Mouse (Mus musculus) myocyte (in vitro differentiated cells): ENCODE data around the gene Rabl6. TPM values are rescaled to one million over a fixed set of nuclear protein-coding genes. Genes with fewer than 3 reads are reported as not detected.
A peak's percentile ranks its signal among the peaks of the same experiment; 100 is the strongest.

Experiments used
- H3K27me3 ChIP-seq: one replicate; pipeline ENCODE4 v1.6.1; 2011; ENCODE audit not compliant: control insufficient read depth, insufficient read depth, insufficient read length
- H3K36me3 ChIP-seq: one replicate; pipeline ENCODE4 v1.6.1; 2011; ENCODE audit not compliant: control insufficient read depth, insufficient read depth
- H3K4me2 ChIP-seq: one replicate; pipeline ENCODE4 v1.6.1; 2011; ENCODE audit warnings: low read depth, control low read depth
- H3K4me3 ChIP-seq: one replicate; pipeline ENCODE4 v1.5.1; 2011; ENCODE audit warnings: mild to moderate bottlenecking, control low read depth, moderate library complexity
- H3K79me2 ChIP-seq: one replicate; pipeline ENCODE4 v1.6.1; 2011; ENCODE audit not compliant: control insufficient read depth, insufficient read depth
- H3ac ChIP-seq: one replicate; pipeline ENCODE4 v1.6.1; 2011; ENCODE audit not compliant: control insufficient read depth, insufficient read length
- CEBPB ChIP-seq: IDR thresholded peaks from 2 replicates; pipeline ENCODE4 v1.6.1; 2011; ENCODE audit warnings: mild to moderate bottlenecking, moderate library complexity; ENCODE audit not compliant: poor library complexity, insufficient read depth, severe bottlenecking
- E2F4 ChIP-seq: IDR thresholded peaks from one replicate; pipeline ENCODE4 v1.6.1; 2011; ENCODE audit warnings: mild to moderate bottlenecking, control low read depth, moderate library complexity; ENCODE audit not compliant: insufficient read depth
- MAX ChIP-seq: IDR thresholded peaks from one replicate; pipeline ENCODE4 v1.6.1; 2011; ENCODE audit warnings: low read depth, mild to moderate bottlenecking, control low read depth
- MYOD1 ChIP-seq, 3 experiments: IDR thresholded peaks; one replicate each; pipeline ENCODE4 v1.6.1; 2011; ENCODE audit warnings: control low read depth in 2 of 3, low read depth in 2 of 3, mild to moderate bottlenecking in 2 of 3, moderate library complexity in 1 of 3; ENCODE audit not compliant: insufficient read length in 2 of 3, control insufficient read depth in 1 of 3
- MYOG ChIP-seq, 3 experiments: IDR thresholded peaks; one replicate each; pipeline ENCODE4 v1.6.1; 2011; ENCODE audit warnings: control low read depth in 2 of 3, low read depth in 2 of 3, mild to moderate bottlenecking in 2 of 3; ENCODE audit not compliant: insufficient read length in 2 of 3, control insufficient read depth in 1 of 3, insufficient read depth in 1 of 3
- POLR2A ChIP-seq: IDR thresholded peaks from one replicate; pipeline ENCODE4 v1.6.1; 2011; ENCODE audit warnings: low read depth, mild to moderate bottlenecking, control low read depth, moderate library complexity; ENCODE audit not compliant: insufficient read length
- POLR2AphosphoS2 ChIP-seq: IDR thresholded peaks from one replicate; pipeline ENCODE4 v1.6.1; 2011; ENCODE audit warnings: low read depth, control low read depth; ENCODE audit not compliant: insufficient read length
- REST ChIP-seq: IDR thresholded peaks from one replicate; pipeline ENCODE4 v1.6.1; 2011; ENCODE audit warnings: mild to moderate bottlenecking, control low read depth, moderate library complexity; ENCODE audit not compliant: insufficient read depth, insufficient read length
- SRF ChIP-seq: IDR thresholded peaks from one replicate; pipeline ENCODE4 v1.6.1; 2011; ENCODE audit warnings: low read depth; ENCODE audit not compliant: control insufficient read depth, insufficient read length
- TCF12 ChIP-seq: IDR thresholded peaks from one replicate; pipeline ENCODE4 v1.6.1; 2011; ENCODE audit warnings: mild to moderate bottlenecking, control low read depth; ENCODE audit not compliant: poor library complexity, insufficient read depth, severe bottlenecking
- TCF3 ChIP-seq: IDR thresholded peaks from one replicate; pipeline ENCODE4 v1.6.1; 2011; ENCODE audit warnings: low read depth, control low read depth; ENCODE audit not compliant: insufficient read length
- USF1 ChIP-seq: IDR thresholded peaks from one replicate; pipeline ENCODE4 v1.6.1; 2011; ENCODE audit warnings: low read depth, mild to moderate bottlenecking, control low read depth, moderate library complexity
- polyA plus RNA-seq: library from polyadenylated mRNA; unstranded; fragments of >200 nt; fragmentation: generic; extraction: Trizol; gene quantifications from one replicate; pipeline ENCODE4 v1.2.1, GENCODE M21; 2012; ENCODE audit warnings: missing spikeins

Gene Rabl6
- polyA plus RNA-seq, 1 experiment, result 76.5 TPM

- Histone ChIP-seq H3ac (no peak overlapping the region), H3K4me3 (no peak overlapping the region), H3K4me2 (no peak overlapping the region), H3K27me3 (no peaks in the 10 kb centered on the region), H3K79me2 (no peaks in the 10 kb centered on the region), H3K36me3 (peaks cover 27% of the 10 kb centered on the region)
- peak; percentile 71 for TF ChIP-seq POLR2AphosphoS2
- TF ChIP-seq MAX, result no peak
These were observed 21.0 kb downstream of the Rabl6 start for GRCm38 (mm10) chr2:25587290-25587689.

- H3K4me2 ChIP-seq, result no peak overlapping the region
- H3K4me3 ChIP-seq, result no peak overlapping the region
- no peak overlapping the region for H3ac ChIP-seq
- TF ChIP-seq USF1 (no peak), E2F4 (no peak), POLR2A (no peak), POLR2AphosphoS2 (no peak), CEBPB (no peak), TCF12 (no peak), REST (no peak), MAX (no peak), MYOD1 (IDR thresholded peaks at IDR 0.05; ENCODE audit: control insufficient read depth in 1 of 3, insufficient read length in 2 of 3, low read depth in 2 of 3) (no peak)
- no peaks in the 10 kb centered on the region for H3K27me3 ChIP-seq
- no peaks in the 10 kb centered on the region for H3K79me2 ChIP-seq
- peaks cover 12% of the 10 kb centered on the region for H3K36me3 ChIP-seq
These were observed 22.7 kb downstream of the Rabl6 start for GRCm38 (mm10) chr2:25585601-25586000.

GRCm38 (mm10) chr2:25584856-25585255, 23.5 kb downstream of the Rabl6 start:
- H3K4me2 ChIP-seq, result no peak overlapping the region
- TF ChIP-seq POLR2A (no peak), MYOD1 (IDR thresholded peaks at IDR 0.05; ENCODE audit: control insufficient read depth in 1 of 3, insufficient read length in 2 of 3, low read depth in 2 of 3) (no peak), MAX (no peak), TCF12 (no peak), CEBPB (no peak), POLR2AphosphoS2 (no peak), REST (no peak), MYOG (IDR thresholded peaks at IDR 0.05; ENCODE audit: control insufficient read depth in 1 of 3, insufficient read depth in 1 of 3, insufficient read length in 2 of 3, low read depth in 2 of 3) (no peak), TCF3 (no peak), USF1 (no peak), SRF (no peak), E2F4 (no peak)
- H3K79me2 ChIP-seq, result no peaks in the 10 kb centered on the region
- H3K27me3 ChIP-seq, result no peaks in the 10 kb centered on the region
- peaks cover 8% of the 10 kb centered on the region for H3K36me3 ChIP-seq
- no peak overlapping the region for H3ac ChIP-seq
- H3K4me3 ChIP-seq, result no peak overlapping the region

GRCm38 (mm10) chr2:25584152-25584551, 24.2 kb downstream of the Rabl6 start:
- H3K4me2 ChIP-seq, result no peak overlapping the region
- TF ChIP-seq MYOG (IDR thresholded peaks at IDR 0.05; ENCODE audit: control insufficient read depth in 1 of 3, insufficient read depth in 1 of 3, insufficient read length in 2 of 3, low read depth in 2 of 3) (no peak), E2F4 (no peak), MYOD1 (IDR thresholded peaks at IDR 0.05; ENCODE audit: control insufficient read depth in 1 of 3, insufficient read length in 2 of 3, low read depth in 2 of 3) (no peak), REST (no peak)
- no peak overlapping the region for H3K4me3 ChIP-seq
- H3K79me2 ChIP-seq, result no peaks in the 10 kb centered on the region
- no peaks in the 10 kb centered on the region for H3K27me3 ChIP-seq
- H3ac ChIP-seq, result no peak overlapping the region
- peaks cover 5% of the 10 kb centered on the region for H3K36me3 ChIP-seq

GRCm38 (mm10) chr2:25583571-25583970, 24.8 kb downstream of the Rabl6 start:
- Histone ChIP-seq H3K4me3 (no peak overlapping the region), H3K27me3 (no peaks in the 10 kb centered on the region), H3K4me2 (no peak overlapping the region), H3K36me3 (peaks cover 5% of the 10 kb centered on the region), H3K79me2 (no peaks in the 10 kb centered on the region), H3ac (no peak overlapping the region)
- TF ChIP-seq E2F4, result no peak
- no peak for TF ChIP-seq SRF
- peak; percentile 71 for TF ChIP-seq POLR2AphosphoS2
- no peak for TF ChIP-seq MYOD1 (IDR thresholded peaks at IDR 0.05; ENCODE audit: control insufficient read depth in 1 of 3, insufficient read length in 2 of 3, low read depth in 2 of 3)
- no peak for TF ChIP-seq TCF12
- TF ChIP-seq CEBPB, result no peak
- TF ChIP-seq MYOG (IDR thresholded peaks at IDR 0.05; ENCODE audit: control insufficient read depth in 1 of 3, insufficient read depth in 1 of 3, insufficient read length in 2 of 3, low read depth in 2 of 3), result no peak

GRCm38 (mm10) chr2:25583120-25583481, 25.2 kb downstream of the Rabl6 start:
- Histone ChIP-seq H3K79me2 (no peaks in the 10 kb centered on the region), H3ac (no peak overlapping the region), H3K4me2 (no peak overlapping the region), H3K4me3 (no peak overlapping the region), H3K27me3 (no peaks in the 10 kb centered on the region), H3K36me3 (peaks cover 5% of the 10 kb centered on the region)
- no peak for TF ChIP-seq TCF12
